Mouse (Mus musculus): ENCODE results near the gene Glipr1. TPM values are rescaled to one million over a fixed set of nuclear protein-coding genes. Genes with fewer than 3 reads are reported as not detected.
"Not testable (repeated sequence)": the region's sequence is repeated elsewhere in the genome, so short reads cannot be mapped to it uniquely, and the experiment has no call there.

The Glipr1 gene
- 10.6 and 16.1 TPM in 2 replicates for polyA plus RNA-seq (2012; rRNA removed)

- 38% methylated on average over 9 of the region's 9 CpGs for WGBS
- TF ChIP-seq CTCF (IDR thresholded peaks at IDR 0.05; ENCODE audit: insufficient read depth, low read length): no peak
- TF ChIP-seq POLR2A (IDR thresholded peaks at IDR 0.05; ENCODE audit: borderline replicate concordance, extremely low read depth, low read depth, low read length): no peak
- no peak within 1 kb of the TSS for H3K4me3 ChIP-seq (replicated peaks; ENCODE audit: extremely low read depth, low read depth, low read length)
- no peaks in the 10 kb centered on the region for H3K4me1 ChIP-seq (ENCODE audit: control insufficient read depth, insufficient read depth, low read length)
- no peak for DNase-seq
Observed at GRCm38 (mm10) chr10:112002544-112003215, at the start of gene Glipr1. Gene Glipr1, minus strand, starts transcription at chr10:112002631.

GRCm38 (mm10) chr10:112051956-112052355 is 49.5 kb upstream of the Glipr1 start:
- not testable (repeated sequence) for H3K4me3 ChIP-seq (replicated peaks; ENCODE audit: extremely low read depth, low read depth, low read length); DNase-seq; H3K4me1 ChIP-seq (ENCODE audit: control insufficient read depth, insufficient read depth, low read length)
- 71% methylated on average over 2 of the region's 2 CpGs for WGBS

GRCm38 (mm10) chr10:112051220-112051619 is 48.8 kb upstream of the Glipr1 start:
- TF ChIP-seq POLR2A (IDR thresholded peaks at IDR 0.05; ENCODE audit: borderline replicate concordance, extremely low read depth, low read depth, low read length): no peak
- Histone ChIP-seq H3K4me3 (replicated peaks; ENCODE audit: extremely low read depth, low read depth, low read length) (no peak overlapping the region), H3K4me1 (ENCODE audit: control insufficient read depth, insufficient read depth, low read length) (no peaks in the 10 kb centered on the region)
- no peak for DNase-seq

- H3K4me3 ChIP-seq (replicated peaks; ENCODE audit: extremely low read depth, low read depth, low read length); DNase-seq; H3K4me1 ChIP-seq (ENCODE audit: control insufficient read depth, insufficient read depth, low read length): not testable (repeated sequence)
- 47% methylated on average over 14 of the region's 14 CpGs for WGBS
Observed at GRCm38 (mm10) chr10:112044283-112044682, 41.9 kb upstream of the Glipr1 start.

GRCm38 (mm10) chr10:112043523-112043922 is 41.1 kb upstream of the Glipr1 start:
- 74% methylated on average over 9 of the region's 9 CpGs for WGBS
- DNase-seq; H3K4me1 ChIP-seq (ENCODE audit: control insufficient read depth, insufficient read depth, low read length); H3K4me3 ChIP-seq (replicated peaks; ENCODE audit: extremely low read depth, low read depth, low read length): not testable (repeated sequence)

GRCm38 (mm10) chr10:112028689-112029088 is 26.3 kb upstream of the Glipr1 start:
- DNase-seq: not testable (repeated sequence)
- WGBS: 66% methylated on average over 3 of the region's 3 CpGs

GRCm38 (mm10) chr10:112023585-112023984 is 21.2 kb upstream of the Glipr1 start:
- H3K4me3 ChIP-seq (replicated peaks; ENCODE audit: extremely low read depth, low read depth, low read length): no peak overlapping the region
- WGBS: 61% methylated on average over 2 of the region's 2 CpGs
- H3K4me1 ChIP-seq (ENCODE audit: control insufficient read depth, insufficient read depth, low read length): no peaks in the 10 kb centered on the region
- TF ChIP-seq CTCF (IDR thresholded peaks at IDR 0.05; ENCODE audit: insufficient read depth, low read length) (no peak), POLR2A (IDR thresholded peaks at IDR 0.05; ENCODE audit: borderline replicate concordance, extremely low read depth, low read depth, low read length) (no peak)
- DNase-seq: no peak

More at GRCm38 (mm10) chr10:112028689-112029088, 26.3 kb upstream of the Glipr1 start:
- not testable (repeated sequence) for H3K4me1 ChIP-seq (ENCODE audit: control insufficient read depth, insufficient read depth, low read length); H3K4me3 ChIP-seq (replicated peaks; ENCODE audit: extremely low read depth, low read depth, low read length)

GRCm38 (mm10) chr10:112009511-112009910 is 7.1 kb upstream of the Glipr1 start:
- WGBS: 74% methylated on average over 1 of the region's 1 CpGs
- H3K4me3 ChIP-seq (replicated peaks; ENCODE audit: extremely low read depth, low read depth, low read length); DNase-seq; H3K4me1 ChIP-seq (ENCODE audit: control insufficient read depth, insufficient read depth, low read length): not testable (repeated sequence)

GRCm38 (mm10) chr10:112001756-112002520 is 493 bp downstream of the Glipr1 start:
- WGBS: 64% methylated on average over 9 of the region's 9 CpGs
- no peak for TF ChIP-seq CTCF (IDR thresholded peaks at IDR 0.05; ENCODE audit: insufficient read depth, low read length)
- no peak for TF ChIP-seq POLR2A (IDR thresholded peaks at IDR 0.05; ENCODE audit: borderline replicate concordance, extremely low read depth, low read depth, low read length)
- H3K4me3 ChIP-seq (replicated peaks; ENCODE audit: extremely low read depth, low read depth, low read length): no peak overlapping the region
- no peaks in the 10 kb centered on the region for H3K4me1 ChIP-seq (ENCODE audit: control insufficient read depth, insufficient read depth, low read length)
- DNase-seq: no peak

- TF ChIP-seq CTCF (IDR thresholded peaks at IDR 0.05; ENCODE audit: insufficient read depth, low read length) (no peak), POLR2A (IDR thresholded peaks at IDR 0.05; ENCODE audit: borderline replicate concordance, extremely low read depth, low read depth, low read length) (no peak)
- 75% methylated on average over 2 of the region's 2 CpGs for WGBS
- no peaks in the 10 kb centered on the region for H3K4me1 ChIP-seq (ENCODE audit: control insufficient read depth, insufficient read depth, low read length)
- no peak for DNase-seq
- H3K4me3 ChIP-seq (replicated peaks; ENCODE audit: extremely low read depth, low read depth, low read length): no peak overlapping the region
Observed at GRCm38 (mm10) chr10:112001350-112001749, 1.1 kb downstream of the Glipr1 start.

- no peak for TF ChIP-seq CTCF (IDR thresholded peaks at IDR 0.05; ENCODE audit: insufficient read depth, low read length)
- TF ChIP-seq POLR2A (IDR thresholded peaks at IDR 0.05; ENCODE audit: borderline replicate concordance, extremely low read depth, low read depth, low read length): no peak
- H3K4me1 ChIP-seq (ENCODE audit: control insufficient read depth, insufficient read depth, low read length): no peaks in the 10 kb centered on the region
- 75% methylated on average over 5 of the region's 5 CpGs for WGBS
Observed at GRCm38 (mm10) chr10:112000568-112000967, 1.9 kb downstream of the Glipr1 start.

More at GRCm38 (mm10) chr10:112000568-112000967, 1.9 kb downstream of the Glipr1 start:
- no peak overlapping the region for H3K4me3 ChIP-seq (replicated peaks; ENCODE audit: extremely low read depth, low read depth, low read length)
- DNase-seq: no peak
